Mouse (Mus musculus): ENCODE measurements around the gene Oxsm.

Gene Oxsm

GRCm38 (mm10) chr14:16242193-16242815 lies 7.3 kb downstream of the Oxsm start:
- DNase-seq: peak; percentile 45

DNA sequence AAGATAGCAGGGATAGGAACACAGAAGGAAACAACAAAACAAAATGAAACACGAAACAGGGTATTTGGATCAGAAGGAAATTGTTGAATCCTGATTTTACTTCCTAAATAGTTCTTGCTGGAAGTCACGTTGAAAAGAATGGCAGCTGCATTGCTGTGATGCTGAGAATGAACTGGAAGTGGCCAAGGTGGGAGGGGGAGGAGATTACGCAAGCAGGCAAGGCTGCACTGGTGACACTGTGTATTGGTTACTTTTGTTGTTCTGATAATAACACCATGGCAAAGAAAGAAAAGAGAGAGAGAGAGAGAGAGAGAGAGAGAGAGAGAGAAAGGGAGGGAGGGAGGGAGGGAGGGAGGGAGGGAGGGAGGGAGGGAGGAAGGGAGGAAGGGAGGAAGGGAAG lies 13.1 kb downstream of the Oxsm start:
- no peak for DNase-seq

DNA sequence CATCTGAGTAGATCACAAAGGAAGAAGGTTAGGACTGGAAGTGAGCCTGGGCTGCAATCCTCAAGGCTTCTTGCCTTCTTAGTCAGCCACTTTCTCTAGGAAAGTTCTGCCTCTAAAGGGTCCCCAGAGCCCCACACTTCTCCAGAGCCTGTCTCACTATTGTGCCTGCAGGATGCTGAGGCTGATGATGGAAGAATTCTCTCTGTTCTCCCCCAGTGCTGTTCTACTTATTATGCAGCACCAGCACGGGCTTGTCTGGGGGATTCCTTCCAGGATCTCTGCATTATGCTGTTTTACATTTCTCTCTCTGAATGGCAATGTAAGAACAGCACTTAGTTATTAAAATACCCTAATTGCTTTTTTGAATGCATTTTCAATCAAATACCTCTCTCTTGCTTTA lies 16.1 kb downstream of the Oxsm start:
- no peak for DNase-seq

DNA sequence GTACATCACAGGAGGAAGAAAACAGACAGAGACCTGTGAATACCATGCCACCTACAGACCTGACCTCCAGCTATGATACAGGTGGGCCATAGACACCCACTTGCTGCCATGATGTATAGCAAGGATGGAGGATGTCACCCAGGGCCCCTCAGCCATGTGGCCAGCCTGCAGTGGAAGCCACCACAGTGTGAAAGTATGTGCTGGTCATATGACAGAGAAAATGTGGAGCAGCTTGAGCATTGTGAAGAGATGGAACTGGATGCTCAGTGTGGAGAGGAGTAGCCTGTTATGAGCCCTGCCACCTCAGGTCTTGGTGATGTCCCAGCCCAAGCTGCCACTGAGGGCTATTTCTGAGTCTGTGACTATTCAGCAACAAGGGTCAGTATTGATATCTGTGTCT lies 19.0 kb downstream of the Oxsm start:
- no peak for DNase-seq

GRCm38 (mm10) chr14:16229395-16229794 lies 20.2 kb downstream of the Oxsm start:
- DNase-seq: no peak

DNA sequence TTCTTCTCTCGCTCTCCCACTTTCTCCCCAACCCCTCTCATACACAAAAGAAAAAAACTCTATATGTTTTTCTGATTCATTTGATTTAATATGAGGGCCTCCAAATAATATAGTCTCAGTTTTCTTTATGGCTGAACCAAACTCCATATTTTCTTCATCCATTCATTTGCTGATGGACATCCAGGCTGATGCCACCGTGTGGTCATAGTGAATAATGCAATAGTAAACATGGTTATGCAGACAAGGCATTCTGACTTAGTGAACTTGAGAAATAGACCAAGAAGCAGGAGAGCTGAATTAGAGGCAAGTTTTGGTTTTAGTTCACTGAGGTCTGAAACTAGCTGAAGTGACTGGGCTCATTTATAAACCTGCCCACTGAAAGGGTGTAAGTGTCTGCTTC lies 30.6 kb downstream of the Oxsm start:
- DNase-seq: no peak

- no peak for DNase-seq
Measured at GRCm38 (mm10) chr14:16207722-16208121, 41.9 kb downstream of the Oxsm start.

DNA sequence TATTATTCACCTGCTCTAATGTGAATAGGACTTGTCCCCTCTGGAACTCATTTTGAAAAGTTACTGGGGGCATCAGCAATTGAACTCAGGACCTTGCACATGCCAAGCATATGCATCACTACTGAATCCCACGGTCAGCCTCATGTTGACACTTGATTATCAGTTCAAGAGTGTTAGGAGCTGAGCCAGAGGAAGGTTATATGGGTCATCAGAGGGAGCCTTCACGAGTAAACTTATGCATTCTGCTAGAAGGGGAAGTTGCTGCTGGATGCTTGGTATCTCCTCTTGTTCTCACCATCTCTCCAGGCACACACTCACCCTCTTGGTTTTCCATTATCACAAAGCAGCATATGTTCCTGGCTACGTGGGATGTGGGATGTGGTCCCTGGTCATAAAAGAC lies 47.9 kb downstream of the Oxsm start:
- no peak for DNase-seq

- DNase-seq: peak; percentile 82
Measured at GRCm38 (mm10) chr14:16200969-16201638, 48.5 kb downstream of the Oxsm start.

GRCm38 (mm10) chr14:16200220-16200912 lies 49.2 kb downstream of the Oxsm start:
- DNase-seq: no peak

GRCm38 (mm10) chr14:16196518-16196917 lies 53.1 kb downstream of the Oxsm start:
- DNase-seq: no peak

GRCm38 (mm10) chr14:16195486-16195885 lies 54.1 kb downstream of the Oxsm start:
- no peak for DNase-seq

DNA sequence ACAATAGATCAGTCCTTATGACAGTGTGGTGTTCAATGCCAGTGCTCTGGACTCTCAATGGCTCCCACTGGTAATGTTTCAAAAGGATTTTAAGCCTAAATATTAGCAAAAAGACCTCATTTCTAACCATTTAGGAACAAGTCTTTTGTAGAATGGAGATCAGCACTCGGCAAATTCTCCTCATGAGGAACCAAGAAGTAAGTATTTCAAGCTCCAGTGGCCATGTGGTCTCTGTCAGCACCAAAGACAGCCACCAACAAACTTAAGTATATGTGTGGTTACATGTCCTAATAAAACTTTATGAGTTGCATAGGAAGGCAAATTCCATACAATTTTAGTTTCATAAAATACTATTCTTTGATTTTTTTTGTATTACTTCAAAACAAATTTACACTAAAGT lies 55.5 kb downstream of the Oxsm start:
- DNase-seq: no peak

DNA sequence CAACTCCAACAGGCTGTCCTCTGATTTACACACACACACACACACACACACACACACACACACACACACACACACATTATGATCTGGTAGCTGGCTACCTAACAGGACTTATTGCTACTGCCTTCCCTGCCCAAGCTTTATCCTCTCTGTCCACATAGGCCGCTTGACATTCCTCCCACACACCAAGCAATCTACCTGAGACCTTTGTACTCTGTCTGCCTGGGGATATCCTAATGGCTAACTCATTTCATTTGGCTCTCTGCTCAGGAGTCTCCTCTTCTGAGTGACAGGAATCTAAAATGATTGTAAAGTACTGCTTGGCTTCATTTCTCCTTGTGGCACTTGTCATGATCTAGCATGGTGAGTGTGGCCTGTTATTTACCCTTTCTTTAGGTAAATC lies 60.5 kb downstream of the Oxsm start:
- DNase-seq: no peak

All from cerebellum, adult 11-12 months (tissue).